Mouse (Mus musculus) heart, postnatal 4 days (tissue): ENCODE measurements around the gene Gse1. TPM values are rescaled to one million over a fixed set of nuclear protein-coding genes. Genes with fewer than 3 reads are reported as not detected.

ENCODE experiments used
- DNase-seq: peaks from one replicate; pipeline ENCODE4 v3.0.0; 2021
- total RNA-seq, 2 experiments: library from RNA; stranded (reverse); gene quantifications; 2 replicates each; pipeline ENCODE4 v1.2.3; 2021

Gse1 gene
- total RNA-seq, 2 experiments from 2014 or later = 33.5 to 37.4 TPM

- peak; percentile 87 for DNase-seq
Measured at GRCm38 (mm10) chr8:120300601-120301141, 72.4 kb downstream of the Gse1 start.

GRCm38 (mm10) chr8:120302941-120303675 is 74.9 kb downstream of the Gse1 start:
- DNase-seq = no peak

- no peak for DNase-seq
Measured at GRCm38 (mm10) chr8:120304097-120304496, 75.8 kb downstream of the Gse1 start.

GRCm38 (mm10) chr8:120305800-120306385 is 77.6 kb downstream of the Gse1 start:
- DNase-seq = no peak

GRCm38 (mm10) chr8:120307103-120307502 is 78.8 kb downstream of the Gse1 start:
- DNase-seq = no peak

- DNase-seq = no peak
Measured at GRCm38 (mm10) chr8:120307528-120307927, 79.3 kb downstream of the Gse1 start.

GRCm38 (mm10) chr8:120308131-120308530 is 79.9 kb downstream of the Gse1 start:
- DNase-seq = peak; percentile 53

GRCm38 (mm10) chr8:120308553-120308952 is 80.3 kb downstream of the Gse1 start:
- DNase-seq = no peak

GRCm38 (mm10) chr8:120309326-120309725 is 81.1 kb downstream of the Gse1 start:
- peak; percentile 55 for DNase-seq

GRCm38 (mm10) chr8:120310063-120310462 is 81.8 kb downstream of the Gse1 start:
- no peak for DNase-seq

- DNase-seq = no peak
Measured at GRCm38 (mm10) chr8:120312452-120312851, 84.2 kb downstream of the Gse1 start.

- DNase-seq = no peak
Measured at GRCm38 (mm10) chr8:120313674-120314073, 85.4 kb downstream of the Gse1 start.

- no peak for DNase-seq
Measured at GRCm38 (mm10) chr8:120314932-120315331, 86.7 kb downstream of the Gse1 start.

GRCm38 (mm10) chr8:120315644-120316043 is 87.4 kb downstream of the Gse1 start:
- DNase-seq = no peak

GRCm38 (mm10) chr8:120316707-120317106 is 88.5 kb downstream of the Gse1 start:
- DNase-seq = no peak

GRCm38 (mm10) chr8:120317118-120317824 is 89.0 kb downstream of the Gse1 start:
- no peak for DNase-seq

GRCm38 (mm10) chr8:120318476-120318991 is 90.3 kb downstream of the Gse1 start:
- no peak for DNase-seq

GRCm38 (mm10) chr8:120319449-120319848 is 91.2 kb downstream of the Gse1 start:
- peak; percentile 88 for DNase-seq

GRCm38 (mm10) chr8:120320146-120320545 is 91.9 kb downstream of the Gse1 start:
- no peak for DNase-seq

- DNase-seq = peak; percentile 49
Measured at GRCm38 (mm10) chr8:120321724-120322123, 93.5 kb downstream of the Gse1 start.

GRCm38 (mm10) chr8:120322956-120323448 is 94.7 kb downstream of the Gse1 start:
- peak; percentile 78 for DNase-seq

GRCm38 (mm10) chr8:120324555-120324954 is 96.3 kb downstream of the Gse1 start:
- no peak for DNase-seq
